Mouse (Mus musculus) thymus, postnatal 10 days (tissue): Measurements from ENCODE around the gene Kl.

Experiments
- DNase-seq, 2 experiments: peaks; one replicate each; pipeline ENCODE4 v3.0.0; 2021; ENCODE audit warnings: low spot score in 2 of 2

Gene Kl

DNA sequence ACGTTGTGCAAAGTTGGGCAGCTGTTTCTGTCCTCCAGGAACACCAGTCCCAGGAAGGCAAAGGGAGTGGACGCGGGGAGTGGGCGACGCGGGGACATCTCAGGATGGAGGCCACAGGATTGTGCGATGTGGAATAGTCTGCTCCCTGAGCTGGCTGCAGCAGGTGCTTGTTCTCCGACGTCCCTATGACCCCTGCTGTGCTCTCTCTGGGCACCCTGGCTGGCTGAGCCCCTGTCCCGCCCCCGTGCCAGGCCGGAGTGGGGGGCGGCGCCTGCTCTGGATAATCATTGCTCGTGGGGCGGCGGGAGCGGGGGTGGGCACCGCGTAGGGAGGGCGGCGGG, at the start of gene Kl:
Gene Kl, plus strand, starts transcription at position 280 of the 341 bp plus-strand sequence.
- DNase-seq: no peak

DNA sequence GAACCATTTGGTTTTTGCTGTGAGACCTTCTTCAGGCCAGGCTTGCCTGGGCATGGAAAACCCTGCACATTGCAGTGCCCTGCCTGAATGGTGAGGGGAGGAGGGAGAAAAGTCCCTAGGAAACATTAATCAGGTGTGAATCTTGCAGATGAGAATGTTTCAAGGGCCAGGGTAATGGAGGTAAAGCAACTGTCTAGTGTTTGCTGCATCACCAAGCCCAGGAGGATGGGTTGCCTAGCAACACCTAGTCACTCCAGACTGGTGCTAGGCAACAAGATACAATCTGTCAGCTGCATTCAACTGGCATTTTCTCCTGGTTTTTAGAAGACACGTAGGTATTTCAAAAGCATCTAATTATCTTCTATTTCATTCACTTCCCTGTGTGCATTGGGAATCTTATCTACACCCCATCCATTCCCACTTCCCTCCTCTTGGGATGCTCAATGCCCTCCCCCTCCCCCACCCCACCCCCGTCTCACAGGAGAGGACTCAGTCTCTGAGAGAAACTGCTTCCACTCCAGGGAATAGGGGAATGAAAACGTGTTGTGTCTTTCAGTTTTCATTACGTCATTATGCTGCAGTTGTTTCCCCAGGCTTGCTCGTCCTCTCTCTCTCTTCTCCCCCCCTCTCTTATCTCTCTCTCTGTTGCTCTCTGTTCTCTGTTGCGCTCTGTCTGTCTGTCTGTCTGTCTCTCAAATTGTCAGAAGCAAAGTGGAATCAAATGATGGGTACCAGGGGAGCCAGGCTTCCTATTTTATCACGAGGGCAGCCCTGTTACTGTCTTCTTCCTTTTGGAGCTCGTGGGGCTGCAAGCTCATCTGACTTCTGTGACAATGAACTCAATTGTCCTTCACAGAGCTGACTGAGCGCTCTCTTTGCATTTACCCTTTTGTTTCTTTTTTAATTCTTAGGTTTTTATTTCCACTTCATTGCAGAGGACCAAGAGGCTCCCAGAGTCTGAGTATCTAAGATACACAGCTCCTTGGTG, 46.1 kb upstream of the Kl start:
- no peak for DNase-seq

DNA sequence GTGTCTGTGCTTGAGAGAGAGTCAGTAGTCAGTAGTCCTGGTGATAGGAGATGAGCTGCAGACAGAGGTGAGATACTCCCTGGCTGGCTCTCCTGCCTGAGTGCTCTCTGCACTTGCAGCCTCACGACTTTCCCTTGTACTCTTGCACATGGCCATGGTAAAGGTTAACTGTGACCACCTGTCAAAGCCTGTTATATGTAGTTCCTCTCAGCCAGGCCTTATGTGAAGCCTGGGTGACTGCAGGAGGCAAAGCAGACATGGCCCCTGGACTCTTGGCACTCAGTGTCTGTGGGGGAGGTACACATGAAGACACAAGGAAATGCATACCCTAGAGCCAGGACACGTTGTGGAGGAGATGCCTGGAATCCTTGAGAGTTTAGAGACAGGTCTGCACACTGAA, 40.3 kb upstream of the Kl start:
- no peak for DNase-seq

DNA sequence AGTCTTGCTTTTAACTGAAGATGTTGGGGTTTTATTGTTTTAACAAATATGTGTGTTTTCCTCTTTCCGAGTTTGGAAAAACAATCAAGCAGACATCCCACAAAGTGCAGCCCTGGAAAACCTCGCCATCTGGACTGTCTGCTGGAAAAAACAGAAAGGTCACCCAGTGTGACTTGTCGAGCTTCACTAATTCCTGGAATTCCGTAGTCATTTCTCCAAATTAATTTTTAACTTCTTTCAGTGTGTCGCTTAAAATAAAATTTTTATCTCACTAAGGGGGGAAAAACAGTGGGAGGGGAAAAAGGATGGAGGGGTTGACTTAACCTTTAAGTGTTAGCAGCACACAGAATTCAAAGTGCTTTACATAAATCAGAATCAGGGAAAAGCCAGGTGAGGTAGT, 39.8 kb upstream of the Kl start:
- no peak for DNase-seq

DNA sequence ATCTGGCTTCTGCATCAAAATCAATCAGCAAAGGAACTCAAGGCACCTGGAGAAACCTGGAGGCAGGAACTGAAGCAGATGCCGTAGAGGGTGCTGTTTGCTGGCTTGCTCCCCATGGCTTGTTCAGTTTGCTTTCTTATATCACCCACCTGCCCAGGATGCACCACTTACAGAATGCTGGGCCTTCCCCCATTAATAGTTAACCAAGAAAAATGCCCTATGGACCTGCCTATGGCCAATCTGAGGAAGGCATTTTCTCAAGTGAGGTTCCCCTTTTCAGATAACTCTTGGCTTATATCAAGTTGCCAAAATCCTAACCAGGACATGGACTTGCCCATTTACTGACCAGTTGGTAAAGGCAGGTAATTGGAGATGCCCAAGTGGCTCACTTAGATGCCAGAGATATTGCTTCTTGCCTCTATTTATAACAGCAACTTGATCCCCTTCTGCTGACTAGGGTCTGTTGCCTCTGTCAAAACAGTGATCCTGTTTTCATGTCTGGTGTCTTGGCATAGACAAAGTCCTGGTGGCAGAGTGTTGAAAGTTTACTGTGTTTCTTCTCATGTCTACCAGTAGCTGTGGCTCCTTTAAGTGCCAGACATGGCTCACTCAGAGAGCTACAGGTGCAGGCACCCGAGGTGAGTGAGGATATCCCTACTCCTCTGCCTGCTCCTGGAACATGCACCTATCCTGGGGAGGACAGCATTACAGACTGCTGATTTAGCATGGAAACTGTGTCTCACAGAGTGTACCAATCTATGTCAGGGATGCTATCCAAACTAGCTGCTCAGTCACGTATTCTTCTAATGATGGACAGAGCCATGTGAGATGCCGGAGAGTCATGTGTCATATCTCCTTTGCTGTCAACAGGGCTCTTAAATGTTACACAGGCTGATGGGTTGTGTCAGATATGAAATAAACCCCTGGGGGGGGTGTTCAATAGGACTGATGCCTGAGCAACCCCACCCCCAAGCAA, 37.0 kb upstream of the Kl start:
- DNase-seq: no peak

DNA sequence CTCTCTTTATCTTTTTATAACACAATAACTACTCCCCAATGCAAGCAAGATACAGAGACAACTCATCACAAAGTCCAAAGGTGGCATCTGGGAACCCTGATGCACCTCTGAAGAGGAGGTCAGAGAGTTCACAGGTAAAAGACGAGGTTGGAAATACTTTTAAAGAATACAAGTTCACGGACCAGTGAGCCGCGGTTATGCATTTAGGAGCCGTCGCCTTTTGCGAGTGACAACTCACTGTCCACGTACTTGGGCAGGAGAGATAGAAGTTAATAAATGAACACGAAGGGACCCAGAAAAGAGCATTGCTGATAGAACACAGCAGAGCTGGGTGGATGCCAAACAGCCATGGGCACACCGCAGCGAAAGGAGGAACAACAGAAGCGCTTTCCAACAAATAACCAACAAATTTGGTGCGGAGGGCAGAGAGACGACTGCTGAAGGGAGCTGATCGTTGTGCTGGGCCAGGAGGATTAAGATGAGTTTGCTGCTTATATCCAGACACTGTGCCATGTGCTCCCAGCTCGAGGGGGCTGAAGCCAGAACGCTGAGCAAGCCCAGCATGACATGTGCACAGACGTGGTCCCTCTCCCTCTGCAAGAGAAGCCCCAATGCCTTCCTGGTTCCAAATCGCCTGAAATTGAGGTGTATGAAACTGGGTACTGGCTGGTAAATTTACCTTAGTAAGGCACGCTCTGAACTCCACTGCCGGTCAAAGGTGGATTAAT, 35.1 kb upstream of the Kl start:
- no peak for DNase-seq

DNA sequence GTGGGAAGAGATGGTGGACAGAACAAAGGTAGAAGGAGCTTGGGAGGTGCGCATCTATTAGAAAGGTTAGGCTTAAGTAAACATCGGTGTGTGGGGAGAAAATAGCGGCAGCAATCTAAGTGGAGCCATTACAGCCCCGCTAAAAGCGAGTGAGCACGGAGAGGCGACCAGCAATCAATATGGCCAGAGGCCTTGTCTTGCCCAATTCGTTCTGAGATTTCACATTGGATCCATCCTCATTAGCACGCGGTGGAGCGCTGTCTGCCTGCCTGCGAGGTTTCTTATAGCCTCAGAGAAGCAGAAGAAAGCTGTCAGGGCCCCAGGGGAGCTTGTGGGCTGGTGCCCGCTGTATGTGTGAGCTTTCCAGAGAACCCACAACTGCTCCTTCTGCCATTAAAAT, 33.8 kb upstream of the Kl start:
- DNase-seq: no peak

DNA sequence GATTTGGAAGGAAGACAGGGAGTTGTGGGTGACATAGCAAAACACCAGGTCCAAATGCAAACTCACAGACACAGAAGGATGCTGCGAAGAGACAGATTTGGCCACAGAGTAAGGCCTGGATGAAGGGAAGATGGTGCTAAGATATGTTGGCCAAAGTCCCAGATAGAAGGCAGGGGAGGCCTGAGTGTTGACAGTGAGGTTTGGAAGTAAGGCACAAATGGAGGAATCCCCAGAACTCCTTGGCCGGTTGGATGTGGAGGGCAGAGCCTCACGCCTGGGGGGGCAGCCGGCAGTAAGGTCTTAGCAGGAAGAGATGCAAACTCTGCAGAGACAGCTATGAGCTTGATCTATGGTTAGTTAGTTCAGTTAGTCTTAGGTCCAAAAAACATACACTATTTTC, 33.1 kb upstream of the Kl start:
- DNase-seq: no peak

DNA sequence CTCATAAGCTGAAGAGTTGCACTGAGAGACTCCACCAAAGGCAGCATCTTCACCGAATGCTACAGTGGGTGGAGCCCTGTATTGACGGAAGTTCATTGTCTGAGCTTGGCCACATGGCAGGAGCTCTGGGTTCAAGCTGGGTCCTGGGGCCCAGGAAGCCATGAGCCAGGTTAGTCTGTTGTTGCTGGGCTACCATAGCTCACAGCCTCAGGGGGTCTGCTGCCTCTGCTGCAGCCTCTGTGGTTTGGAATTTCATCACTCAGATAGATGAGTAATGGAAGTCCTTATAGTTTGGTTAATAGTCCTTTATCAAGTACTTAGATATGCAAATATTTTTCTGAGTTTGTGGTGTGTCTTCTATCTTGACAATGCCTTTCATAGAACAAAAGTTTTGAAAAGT, 32.4 kb upstream of the Kl start:
- no peak for DNase-seq

DNA sequence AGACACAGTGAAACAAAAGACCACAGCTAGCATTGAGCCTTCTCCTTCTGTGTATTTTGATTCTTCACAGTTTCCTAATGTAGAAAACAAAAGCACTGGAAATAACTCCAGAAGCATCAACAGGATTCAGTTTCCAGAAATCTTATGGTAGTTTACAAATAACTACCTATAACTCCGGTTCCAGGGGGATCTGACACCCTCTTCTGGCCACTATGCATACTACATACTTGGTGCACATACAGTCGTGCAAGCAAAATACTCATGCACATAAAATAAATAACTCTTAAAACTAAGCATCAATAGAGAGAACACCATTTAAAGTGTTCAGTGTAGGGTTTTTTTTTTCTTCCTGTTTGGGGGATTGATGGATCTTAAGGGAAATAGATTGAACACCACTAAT, 23.0 kb upstream of the Kl start:
- no peak for DNase-seq

DNA sequence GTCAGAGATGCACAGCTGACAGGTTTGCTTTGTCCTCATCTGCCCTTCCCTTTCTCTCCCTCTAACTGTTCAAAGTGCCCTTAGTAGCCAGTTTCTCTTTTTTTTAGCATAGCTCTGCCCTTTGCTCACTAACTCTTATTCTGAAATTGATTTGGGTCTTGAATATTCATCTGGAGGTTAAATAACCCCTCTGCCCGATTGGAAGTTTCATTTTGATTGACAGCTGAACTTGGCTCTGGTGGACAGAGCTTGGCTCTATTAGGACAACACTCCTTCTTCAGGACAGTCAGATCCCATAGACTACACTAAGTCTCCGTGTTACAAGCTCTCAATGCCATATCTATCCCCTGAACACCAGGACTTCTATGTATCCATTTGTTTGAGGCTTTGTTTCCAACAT, 19.8 kb upstream of the Kl start:
- no peak for DNase-seq

DNA sequence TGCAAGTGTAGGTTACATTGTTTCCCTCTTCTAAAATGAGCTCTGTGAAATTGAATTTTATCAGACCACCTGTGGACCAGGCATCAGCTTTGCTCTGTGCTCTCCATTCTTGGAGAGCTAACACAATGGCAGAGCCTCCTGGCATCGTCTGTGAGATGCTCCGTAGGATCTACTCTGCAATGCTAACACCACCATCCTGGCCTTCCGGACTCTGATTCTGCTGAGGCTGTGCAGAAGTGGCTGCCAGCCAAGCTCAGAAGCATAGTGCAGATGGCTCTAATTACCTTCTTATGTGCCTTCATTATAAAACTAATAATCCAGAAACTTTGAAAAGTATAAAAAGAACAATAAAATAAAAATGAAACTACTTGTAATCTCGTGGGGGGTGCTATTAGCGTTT, 16.2 kb upstream of the Kl start:
- no peak for DNase-seq

DNA sequence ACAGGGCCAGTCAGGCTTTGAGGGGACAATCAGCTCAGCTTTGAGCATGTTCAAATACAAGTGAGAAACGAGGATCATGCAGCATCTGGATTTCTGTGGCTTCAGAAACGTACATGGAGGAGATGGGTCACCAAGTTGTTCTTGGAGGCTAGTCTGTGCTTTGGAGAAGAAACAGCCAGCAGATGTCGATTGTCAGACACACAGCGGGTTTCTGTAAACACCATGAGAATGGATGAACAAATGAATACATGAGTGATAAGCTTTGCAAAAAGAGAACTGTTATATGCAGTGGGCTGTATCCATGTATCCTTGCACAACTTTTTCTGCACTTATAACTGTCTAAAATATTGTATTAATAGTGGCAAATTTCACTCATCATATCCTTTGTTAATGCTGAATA, 15.6 kb upstream of the Kl start:
- DNase-seq: no peak

DNA sequence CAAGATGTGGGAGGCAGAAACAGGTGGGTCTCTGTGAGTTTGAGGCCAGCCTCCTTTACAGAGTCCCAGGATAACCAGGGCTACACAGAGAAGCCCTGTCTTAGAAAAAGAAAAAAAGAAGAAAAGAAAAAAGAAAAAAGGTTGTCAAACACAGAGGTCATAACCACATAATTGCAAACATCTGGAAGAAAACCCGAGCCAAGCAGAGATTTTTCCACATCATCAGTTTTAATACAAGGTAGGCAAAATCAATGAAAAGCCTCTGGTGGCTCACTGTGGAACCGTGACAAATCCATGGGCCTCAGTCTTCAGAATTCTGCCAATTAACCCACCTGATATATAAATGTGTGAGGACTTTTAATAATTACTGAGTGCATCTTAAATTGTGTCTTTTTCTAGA, 14.9 kb upstream of the Kl start:
- no peak for DNase-seq

DNA sequence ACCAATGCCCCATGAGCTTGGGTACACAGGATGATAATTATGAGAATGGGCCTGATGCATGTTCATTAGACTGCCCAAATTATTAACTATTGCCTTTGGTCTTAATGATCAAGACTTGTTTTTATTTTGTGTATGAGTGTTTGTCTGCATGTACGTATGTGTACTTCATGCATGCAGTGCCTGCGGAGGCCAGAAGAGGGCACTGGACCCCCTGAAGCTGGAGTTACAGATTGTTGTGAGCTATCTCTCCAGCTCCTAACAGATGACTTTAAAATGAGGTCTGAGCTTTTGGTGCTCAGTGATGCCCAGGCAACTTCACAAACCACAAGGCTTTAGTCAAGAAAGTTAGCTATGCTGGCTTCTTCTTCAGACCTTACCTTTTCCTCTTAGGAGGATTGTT, 6.8 kb upstream of the Kl start:
- no peak for DNase-seq

DNA sequence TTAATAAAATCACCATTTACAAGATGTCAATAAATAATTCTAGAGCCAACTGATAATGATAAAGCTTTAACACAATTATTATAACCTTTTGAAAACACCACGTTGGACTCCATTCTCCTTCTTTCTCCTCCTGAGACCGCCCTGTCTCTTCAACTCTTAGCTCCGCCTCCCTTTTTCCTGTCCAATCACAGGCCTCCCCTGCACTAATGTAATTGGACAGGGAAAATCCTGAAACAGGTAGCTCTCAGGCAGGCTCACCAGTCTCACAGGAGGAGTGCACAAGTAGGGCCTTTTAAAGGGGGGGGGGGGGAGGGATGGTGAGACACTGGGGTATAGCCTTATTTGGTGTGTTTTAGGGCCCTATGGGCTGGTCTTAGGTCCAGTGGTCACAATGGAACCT, 3.3 kb upstream of the Kl start:
- no peak for DNase-seq

DNA sequence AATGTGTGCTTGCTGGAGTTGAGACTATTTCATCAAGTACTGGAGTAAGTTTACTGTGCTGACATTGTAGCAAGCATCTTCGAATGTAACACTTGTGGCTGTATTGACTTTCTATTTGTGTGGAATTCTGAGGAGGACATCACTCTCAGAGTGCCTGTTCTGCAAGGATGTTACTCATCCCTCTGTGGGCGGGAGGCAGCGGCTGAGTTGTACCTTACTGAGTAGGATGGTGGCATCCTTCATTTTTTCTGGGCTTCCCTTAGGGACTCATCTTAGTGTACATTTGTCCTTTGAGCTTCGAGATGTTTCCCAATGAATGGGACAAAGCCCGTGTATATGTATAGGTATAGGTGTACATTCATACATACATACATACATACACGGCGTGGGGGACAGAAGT, 1.1 kb upstream of the Kl start:
- no peak for DNase-seq

DNA sequence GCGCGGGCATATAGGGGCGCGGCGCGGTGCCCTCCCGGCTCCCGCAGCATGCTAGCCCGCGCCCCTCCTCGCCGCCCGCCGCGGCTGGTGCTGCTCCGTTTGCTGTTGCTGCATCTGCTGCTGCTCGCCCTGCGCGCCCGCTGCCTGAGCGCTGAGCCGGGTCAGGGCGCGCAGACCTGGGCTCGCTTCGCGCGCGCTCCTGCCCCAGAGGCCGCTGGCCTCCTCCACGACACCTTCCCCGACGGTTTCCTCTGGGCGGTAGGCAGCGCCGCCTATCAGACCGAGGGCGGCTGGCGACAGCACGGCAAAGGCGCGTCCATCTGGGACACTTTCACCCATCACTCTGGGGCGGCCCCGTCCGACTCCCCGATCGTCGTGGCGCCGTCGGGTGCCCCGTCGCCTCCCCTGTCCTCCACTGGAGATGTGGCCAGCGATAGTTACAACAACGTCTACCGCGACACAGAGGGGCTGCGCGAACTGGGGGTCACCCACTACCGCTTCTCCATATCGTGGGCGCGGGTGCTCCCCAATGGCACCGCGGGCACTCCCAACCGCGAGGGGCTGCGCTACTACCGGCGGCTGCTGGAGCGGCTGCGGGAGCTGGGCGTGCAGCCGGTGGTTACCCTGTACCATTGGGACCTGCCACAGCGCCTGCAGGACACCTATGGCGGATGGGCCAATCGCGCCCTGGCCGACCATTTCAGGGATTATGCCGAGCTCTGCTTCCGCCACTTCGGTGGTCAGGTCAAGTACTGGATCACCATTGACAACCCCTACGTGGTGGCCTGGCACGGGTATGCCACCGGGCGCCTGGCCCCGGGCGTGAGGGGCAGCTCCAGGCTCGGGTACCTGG, 488 bp downstream of the Kl start:
- DNase-seq: no peak

DNA sequence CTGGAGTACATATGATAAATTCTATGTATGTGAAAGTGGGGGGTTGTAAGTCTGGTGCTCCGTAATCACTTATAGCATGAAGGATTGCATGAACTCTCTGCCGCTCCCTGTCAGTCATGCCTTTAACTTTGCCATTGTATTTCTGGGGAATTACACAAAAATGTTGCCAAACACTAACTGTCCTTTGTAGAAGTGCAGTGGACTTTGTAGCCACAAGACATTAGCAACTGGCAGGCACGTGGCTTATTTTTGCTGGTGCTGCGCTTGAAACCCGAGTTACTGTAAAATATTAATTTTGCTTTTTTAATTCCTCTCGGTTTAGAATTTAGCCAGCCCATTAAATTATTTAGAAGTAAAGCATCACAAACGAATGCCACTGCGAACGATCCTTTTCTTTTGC, 2.4 kb downstream of the Kl start:
- no peak for DNase-seq

DNA sequence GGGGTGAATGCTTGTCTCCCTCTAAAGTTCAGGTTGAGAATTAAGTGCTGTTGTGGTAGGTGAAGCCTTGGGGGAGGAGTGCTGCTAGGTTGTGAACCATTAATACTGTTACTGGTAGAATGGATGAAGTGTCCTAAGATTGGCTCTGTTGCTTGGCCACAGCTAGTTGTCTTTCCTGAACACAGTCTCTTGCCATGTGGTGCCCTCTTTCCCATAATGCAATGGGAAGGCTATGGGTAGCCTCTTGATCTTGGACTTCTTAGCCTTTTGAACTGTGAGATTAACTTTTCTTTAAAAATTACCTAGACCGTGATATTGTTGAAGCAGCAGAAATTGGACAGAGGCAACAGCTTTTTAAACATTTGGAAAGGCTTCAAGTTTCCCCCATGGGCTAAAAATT, 7.5 kb downstream of the Kl start:
- no peak for DNase-seq

DNA sequence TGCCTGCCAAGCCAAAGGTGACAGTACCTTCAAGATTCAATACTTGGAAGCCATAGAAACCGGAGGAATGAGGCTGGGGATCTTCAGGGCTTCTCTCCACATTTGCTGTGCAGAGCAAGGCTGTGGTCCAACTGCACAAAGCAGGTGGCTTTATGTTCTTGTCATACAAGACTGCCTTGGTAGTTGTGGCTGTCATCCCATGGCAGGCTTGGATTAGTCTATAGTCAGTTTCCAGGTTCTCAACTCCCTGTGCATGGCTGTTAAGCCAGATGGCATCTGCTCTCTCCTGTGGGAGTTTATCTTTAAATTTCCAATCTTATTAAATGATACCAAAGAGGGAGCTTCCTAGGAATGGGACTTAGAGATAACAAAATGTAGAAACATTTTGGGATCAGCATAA, 9.2 kb downstream of the Kl start:
- DNase-seq: no peak
